8 mouse cellular contexts compared by ENCODE assay signal in genomic region chr10:34296911-34297298, GRCm38 (mm10). TPM values are rescaled to one million over a fixed set of nuclear protein-coding genes. Genes with fewer than 3 reads are reported as not detected.
DNase-seq lines count a peak whose midpoint lies in the region; ATAC-seq and TF ChIP-seq lines count a peak whose summit lies in the region.

No protein-coding gene starts in this region.

- peak overlapping the region; percentile 71 for H3K27ac ChIP-seq in limb, embryonic 15.5 days
- no peak overlapping the region for H3K27ac ChIP-seq in stomach, postnatal 0 days (replicated peaks)

- H3K36me3 ChIP-seq in megakaryocyte, embryonic 14.5 days (replicated peaks; ENCODE audit: low read length): peaks cover 41% of the 10 kb centered on the region
- no peaks in the 10 kb centered on the region for H3K36me3 ChIP-seq in limb, embryonic 15.5 days
- no peaks in the 10 kb centered on the region for H3K36me3 ChIP-seq in stomach, postnatal 0 days (ENCODE audit: control insufficient read depth, insufficient read depth, low read length)

- no peaks in the 10 kb centered on the region for H3K9me3 ChIP-seq in megakaryocyte, embryonic 14.5 days
- H3K9me3 ChIP-seq in limb, embryonic 15.5 days: no peaks in the 10 kb centered on the region
- no peaks in the 10 kb centered on the region for H3K9me3 ChIP-seq in stomach, postnatal 0 days (ENCODE audit: control insufficient read depth, low read length)

- peaks cover 36% of the 10 kb centered on the region for H3K4me1 ChIP-seq in megakaryocyte, embryonic 14.5 days
- peaks cover 29% of the 10 kb centered on the region for H3K4me1 ChIP-seq in limb, embryonic 15.5 days
- H3K4me1 ChIP-seq in stomach, postnatal 0 days (replicated peaks; ENCODE audit: control insufficient read depth, insufficient read depth): no peaks in the 10 kb centered on the region

- H3K27me3 ChIP-seq in megakaryocyte, embryonic 14.5 days (replicated peaks): no peaks in the 10 kb centered on the region
- no peaks in the 10 kb centered on the region for H3K27me3 ChIP-seq in limb, embryonic 15.5 days
- no peaks in the 10 kb centered on the region for H3K27me3 ChIP-seq in stomach, postnatal 0 days (ENCODE audit: control insufficient read depth, insufficient read depth, low read length)

- peak overlapping the region; percentile 40; the same call in 1 of the 2 replicates for H3K9ac ChIP-seq in limb, embryonic 15.5 days
- peak overlapping the region; percentile 5; the same call in 1 of the 2 replicates for H3K9ac ChIP-seq in stomach, postnatal 0 days (ENCODE audit: low read length)

- TF ChIP-seq CTCF in stomach, postnatal 0 days (IDR thresholded peaks at IDR 0.05; ENCODE audit: low read depth): no peak

- DNase-seq in cerebellum, adult 8-10 months: peak; percentile 20
- DNase-seq in cerebellum, adult 9-10 months: no peak
- DNase-seq in stomach, postnatal 0 days (ENCODE audit: low spot score): no peak
- no peak for DNase-seq in thymus, postnatal 14 days
- no peak for DNase-seq in layer of hippocampus, postnatal 10 days (ENCODE audit: low spot score in 2 of 2)

- peak overlapping the region; percentile 72 for H3K4me2 ChIP-seq in limb, embryonic 15.5 days
- peak overlapping the region; percentile 95 for H3K4me2 ChIP-seq in stomach, postnatal 0 days (replicated peaks; ENCODE audit: low read depth)

- ATAC-seq in megakaryocyte, adult 5-6 weeks (ENCODE audit: poor library complexity, severe bottlenecking): no peak
- no peak for ATAC-seq in limb, embryonic 15.5 days (ENCODE audit: insufficient number of reproducible peaks, low FRiP score, low TSS enrichment, low read depth)
- ATAC-seq in stomach, postnatal 0 days (ENCODE audit: low FRiP score, low TSS enrichment): no peak

- H3K4me3 ChIP-seq in megakaryocyte, embryonic 14.5 days (replicated peaks): peak overlapping the region; percentile 94
- H3K4me3 ChIP-seq in limb, embryonic 15.5 days: peak overlapping the region; percentile 71
- peak overlapping the region; percentile 66 for H3K4me3 ChIP-seq in stomach, postnatal 0 days (ENCODE audit: low read depth, low read length)

- 3% methylated on average over 13 of the region's 13 CpGs for WGBS in limb, embryonic 15.5 days
- 2% methylated on average over 13 of the region's 13 CpGs for WGBS in stomach, postnatal 0 days

- no peak for TF ChIP-seq EP300 in stomach, postnatal 0 days (optimal IDR thresholded peaks at IDR 0.05)

RNA-seq across cellular contexts. Expression of gene Tspyl4, which starts 0.3 kb away (rescaled TPM):
- 1.6 TPM in 1 of 2 replicates, not detected in the other for polyA plus RNA-seq in megakaryocyte, embryonic 14.5 days (2012; ENCODE audit: insufficient read depth, low replicate concordance)
- 1.6 and 2.6 TPM in 2 replicates for total RNA-seq in megakaryocyte, adult 5-6 weeks (2015)
- total RNA-seq in megakaryocyte, adult 5-6 weeks (2017): 1.4 and 2.6 TPM in 2 replicates
- polyA plus RNA-seq in limb, embryonic 15.5 days (2015; fragmentation: Nextera tagmentation; extraction: Ambion mirVana): 15.3 and 17.0 TPM in 2 replicates
- 11.9 and 12.8 TPM in 2 replicates for polyA plus RNA-seq in stomach, postnatal 0 days (2015; fragmentation: Nextera tagmentation; extraction: Ambion mirVana)
- 100 to 1,000 TPM; 301 to 317 TPM for total RNA-seq in layer of hippocampus, postnatal 10 days (2021)

RNA-seq across cellular contexts. Expression of gene Tspyl1, which starts 14.9 kb away (rescaled TPM):
- polyA plus RNA-seq in megakaryocyte, embryonic 14.5 days (2012; ENCODE audit: insufficient read depth, low replicate concordance): 9.2 and 17.6 TPM in 2 replicates
- 46.6 and 50.1 TPM in 2 replicates for total RNA-seq in megakaryocyte, adult 5-6 weeks (2015)
- 52.3 and 60.5 TPM in 2 replicates for total RNA-seq in megakaryocyte, adult 5-6 weeks (2017)
- 81.0 and 83.2 TPM in 2 replicates for polyA plus RNA-seq in limb, embryonic 15.5 days (2015; fragmentation: Nextera tagmentation; extraction: Ambion mirVana)
- polyA plus RNA-seq in stomach, postnatal 0 days (2015; fragmentation: Nextera tagmentation; extraction: Ambion mirVana): 46.7 and 49.1 TPM in 2 replicates
- 100 to 1,000 TPM in 1 of 2 experiments, 10 to 100 TPM in 1; 97.2 to 102 TPM for total RNA-seq in layer of hippocampus, postnatal 10 days (2021)
